Mouse (Mus musculus): ENCODE measurements around the gene Arg1.
A peak's percentile ranks its signal among the peaks of the same experiment; 100 is the strongest.

Gene Arg1

GRCm38 (mm10) chr10:24926962-24927720 lies at the start of gene Arg1:
Gene Arg1, minus strand, starts transcription at chr10:24927484.
- no peak for DNase-seq

GRCm38 (mm10) chr10:24973845-24974514 lies 46.7 kb upstream of the Arg1 start:
- no peak for DNase-seq

GRCm38 (mm10) chr10:24973385-24973784 lies 46.1 kb upstream of the Arg1 start:
- no peak for DNase-seq

- no peak for DNase-seq
Measured at GRCm38 (mm10) chr10:24972923-24973322, 45.6 kb upstream of the Arg1 start.

- DNase-seq = no peak
Measured at GRCm38 (mm10) chr10:24965821-24966550, 38.7 kb upstream of the Arg1 start.

- DNase-seq = no peak
Measured at GRCm38 (mm10) chr10:24961889-24962288, 34.6 kb upstream of the Arg1 start.

GRCm38 (mm10) chr10:24961112-24961511 lies 33.8 kb upstream of the Arg1 start:
- DNase-seq = no peak

GRCm38 (mm10) chr10:24959043-24959916 lies 32.0 kb upstream of the Arg1 start:
- no peak for DNase-seq

GRCm38 (mm10) chr10:24958280-24959042 lies 31.2 kb upstream of the Arg1 start:
- no peak for DNase-seq

GRCm38 (mm10) chr10:24953876-24954275 lies 26.6 kb upstream of the Arg1 start:
- no peak for DNase-seq

- peak; percentile 20 for DNase-seq
Measured at GRCm38 (mm10) chr10:24952549-24952948, 25.3 kb upstream of the Arg1 start.

- DNase-seq = no peak
Measured at GRCm38 (mm10) chr10:24951575-24951974, 24.3 kb upstream of the Arg1 start.

- no peak for DNase-seq
Measured at GRCm38 (mm10) chr10:24950223-24950622, 22.9 kb upstream of the Arg1 start.

- DNase-seq = no peak
Measured at GRCm38 (mm10) chr10:24948278-24948677, 21.0 kb upstream of the Arg1 start.

GRCm38 (mm10) chr10:24947871-24948270 lies 20.6 kb upstream of the Arg1 start:
- no peak for DNase-seq

- no peak for DNase-seq
Measured at GRCm38 (mm10) chr10:24930143-24930542, 2.9 kb upstream of the Arg1 start.

- no peak for DNase-seq
Measured at GRCm38 (mm10) chr10:24928072-24928471, 788 bp upstream of the Arg1 start.

- DNase-seq = no peak
Measured at GRCm38 (mm10) chr10:24926380-24926779, 904 bp downstream of the Arg1 start.

- no peak for DNase-seq
Measured at GRCm38 (mm10) chr10:24924296-24924695, 3.0 kb downstream of the Arg1 start.

- no peak for DNase-seq
Measured at GRCm38 (mm10) chr10:24922977-24923376, 4.3 kb downstream of the Arg1 start.

GRCm38 (mm10) chr10:24915486-24915885 lies 11.8 kb downstream of the Arg1 start:
- no peak for DNase-seq

- DNase-seq = no peak
Measured at GRCm38 (mm10) chr10:24912576-24912975, 14.7 kb downstream of the Arg1 start.

All from right cerebral cortex, postnatal 14 days (tissue).